8 mouse cellular contexts compared by ENCODE assay signal in the genomic region with DNA sequence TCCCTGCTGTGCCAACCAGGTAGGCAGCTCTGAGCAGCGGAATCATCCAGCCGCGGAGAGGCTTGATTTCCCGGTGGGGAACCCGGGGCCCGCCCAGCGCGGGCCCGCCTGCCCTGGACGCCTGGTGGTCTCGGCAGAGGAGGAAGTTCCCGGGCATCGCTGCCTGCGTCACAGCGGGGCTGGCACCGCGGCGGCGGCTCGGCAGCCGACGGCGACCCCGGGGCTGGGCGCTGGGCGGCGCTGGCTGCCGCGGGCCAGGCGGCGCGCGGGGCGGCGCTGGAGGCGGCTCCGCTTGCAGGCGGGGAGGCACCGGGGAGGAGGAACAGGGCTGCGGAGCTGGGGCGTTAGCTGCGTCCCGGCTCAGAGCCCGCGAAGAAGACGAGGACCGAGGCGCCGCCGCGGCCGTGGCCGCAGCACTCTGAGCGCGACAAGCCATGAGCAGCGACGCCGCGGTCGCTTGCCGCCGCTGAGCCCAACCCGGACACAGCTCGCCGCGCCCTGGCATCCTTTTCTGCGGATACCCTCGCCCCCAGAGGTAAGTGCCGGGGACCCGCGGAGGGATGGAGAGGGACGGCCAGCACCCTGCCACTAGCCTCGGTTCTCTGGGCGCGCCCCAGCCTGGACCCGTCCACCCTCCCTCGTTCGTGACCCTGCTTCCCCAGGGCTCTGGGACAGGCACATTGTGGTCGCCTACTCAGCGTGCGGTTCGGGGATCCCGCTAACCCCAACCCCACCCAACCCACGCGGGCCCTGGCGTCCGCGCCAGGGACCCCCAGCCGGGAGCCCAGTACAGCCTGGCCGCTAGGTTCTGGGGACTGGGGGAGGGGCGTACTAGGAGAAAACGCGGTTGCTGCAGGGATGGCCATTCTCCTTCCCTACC. TPM values are rescaled to one million over a fixed set of nuclear protein-coding genes. Genes with fewer than 3 reads are reported as not detected.
DNase-seq lines count a peak whose midpoint lies in the region; ATAC-seq and TF ChIP-seq lines count a peak whose summit lies in the region.

A gene (plus strand): TSS at position 293 of the 880 bp plus-strand sequence.

- intact Hi-C loops in left cerebral cortex, postnatal 10 days (cut with DNase I), result loop anchor here (2.0 to 5.0 kb wide), 2 partner anchors 135 to 348 kb away; no protein-coding TSS in a partner anchor

- H3K4me1 ChIP-seq in hindbrain, postnatal 0 days (ENCODE audit: insufficient read depth, low read length), result 0 out of 2 replicates have a peak, but pooled peaks cover 4% of the 10 kb centered on the region

- TF ChIP-seq CTCF in hindbrain, postnatal 0 days (IDR thresholded peaks at IDR 0.05; ENCODE audit: low read depth), result no peak; the same call in 1 of the 2 replicates

- H3K27me3 ChIP-seq in hindbrain, postnatal 0 days (ENCODE audit: insufficient read depth, low read length), result no peaks in the 10 kb centered on the region

- no peaks in the 10 kb centered on the region for H3K9me3 ChIP-seq in hindbrain, postnatal 0 days (ENCODE audit: low read length)

- DNase-seq in adipocyte (ENCODE audit: low spot score), result peak; percentile 60
- DNase-seq in gastrocnemius, adult 8-10 months (ENCODE audit: low spot score in 2 of 2), result peak; percentile 54 to 66
- DNase-seq in hindbrain, postnatal 0 days (ENCODE audit: low spot score), result peak; percentile 91
- DNase-seq in left cerebral cortex, postnatal 10 days (ENCODE audit: extremely low spot score in 1 of 2, low spot score in 2 of 2), result peak; percentile 73 to 92
- peak; percentile 90 to 91 for DNase-seq in right cerebral cortex, postnatal 10 days (ENCODE audit: low spot score in 2 of 2)
- DNase-seq in urinary bladder, postnatal 14 days (ENCODE audit: low spot score), result peak; percentile 78

- H3K4me2 ChIP-seq in hindbrain, postnatal 0 days (ENCODE audit: low read depth, low read length), result peak within 1 kb of the TSS; percentile 90

- H3K36me3 ChIP-seq in hindbrain, postnatal 0 days (ENCODE audit: insufficient read depth, low read length), result no peaks in the 10 kb centered on the region

- H3K9ac ChIP-seq in hindbrain, postnatal 0 days (replicated peaks; ENCODE audit: low read length), result peak within 1 kb of the TSS; percentile 74

- peak; percentile 57 for ATAC-seq in common myeloid progenitor, adult 5-6 weeks (replicated peaks; ENCODE audit: low read depth, poor library complexity, severe bottlenecking)
- ATAC-seq in hindbrain, postnatal 0 days, result peak; percentile 94
- peak; percentile 62 for ATAC-seq in megakaryocyte progenitor cell, adult 5-6 weeks (replicated peaks; ENCODE audit: poor library complexity)

- H3K4me3 ChIP-seq in hindbrain, postnatal 0 days (ENCODE audit: low read length), result peak within 1 kb of the TSS; percentile 80

- WGBS in hindbrain, postnatal 0 days, result 0% methylated on average over 60 of the region's 93 CpGs

- H3K27ac ChIP-seq in hindbrain, postnatal 0 days, result peak within 1 kb of the TSS; percentile 78

RNA-seq across cellular contexts. Expression of the gene that starts here (rescaled TPM):
- total RNA-seq in common myeloid progenitor, adult 5-6 weeks (2017), result 13.8 and 18.0 TPM in 2 replicates
- 1 to 10 TPM; 4.7 to 8.1 (median 5.5) TPM for total RNA-seq in gastrocnemius, adult 8-10 months (2022)
- 11.0 and 11.6 TPM in 2 replicates for total RNA-seq in hindbrain, postnatal 0 days (2014; rRNA removed)
- 10.7 and 11.6 TPM in 2 replicates for polyA plus RNA-seq in hindbrain, postnatal 0 days (2015; fragmentation: Nextera tagmentation; extraction: Ambion mirVana)
- total RNA-seq in left cerebral cortex, postnatal 10 days (2021), result 10 to 100 TPM; 28.4 to 34.0 TPM
- total RNA-seq in megakaryocyte progenitor cell, adult 5-6 weeks (2015), result 27.6 and 35.9 TPM in 2 replicates
- 5.5 and 7.4 TPM in 2 replicates for total RNA-seq in megakaryocyte progenitor cell, adult 5-6 weeks (2017)

Comparison
In these comparisons a context has a peak if more than half of its experiments do, and no peak if none do; other contexts are left out.
1. Peak in every context shown above with its lines: DNase-seq, ATAC-seq, H3K4me3 ChIP-seq and H3K27ac ChIP-seq.